Mouse (Mus musculus) myocyte (in vitro differentiated cells): Measurements from ENCODE around the gene Gm45808.

Experiments used
- E2F4 ChIP-seq: IDR thresholded peaks from one replicate; pipeline ENCODE4 v1.6.1; 2011; ENCODE audit warnings: mild to moderate bottlenecking, control low read depth, moderate library complexity; ENCODE audit not compliant: insufficient read depth
- MAX ChIP-seq: IDR thresholded peaks from one replicate; pipeline ENCODE4 v1.6.1; 2011; ENCODE audit warnings: low read depth, mild to moderate bottlenecking, control low read depth
- POLR2A ChIP-seq: IDR thresholded peaks from one replicate; pipeline ENCODE4 v1.6.1; 2011; ENCODE audit warnings: low read depth, mild to moderate bottlenecking, control low read depth, moderate library complexity; ENCODE audit not compliant: insufficient read length
- POLR2AphosphoS2 ChIP-seq: IDR thresholded peaks from one replicate; pipeline ENCODE4 v1.6.1; 2011; ENCODE audit warnings: low read depth, control low read depth; ENCODE audit not compliant: insufficient read length
- TCF12 ChIP-seq: IDR thresholded peaks from one replicate; pipeline ENCODE4 v1.6.1; 2011; ENCODE audit warnings: mild to moderate bottlenecking, control low read depth; ENCODE audit not compliant: poor library complexity, insufficient read depth, severe bottlenecking

- TF ChIP-seq TCF12: no peak
- TF ChIP-seq MAX: no peak
- no peak for TF ChIP-seq POLR2A
- TF ChIP-seq E2F4: no peak
- no peak for TF ChIP-seq POLR2AphosphoS2
Measured at GRCm38 (mm10) chr7:45508561-45508960, 21.9 kb upstream of the Gm45808 start.
